Mouse (Mus musculus): ENCODE measurements at regions not wholly inside any gene's neighbourhood (a gene's known extent, or its start where the extent isn't known, plus 50 kb on each side); places are given as distances from the start of the nearest gene placed in this dataset.

- Histone ChIP-seq H3K9ac (no peak overlapping the region), H3K27me3 (no peaks in the 10 kb centered on the region), H3K9me3 (replicated peaks) (no peaks in the 10 kb centered on the region), H3K27ac (no peak overlapping the region), H3K4me1 (peaks cover 5% of the 10 kb centered on the region; the same call in 1 of the 2 replicates), H3K4me3 (no peak overlapping the region), H3K4me2 (no peak overlapping the region), H3K36me3 (ENCODE audit: poor library complexity, severe bottlenecking) (no peaks in the 10 kb centered on the region)
- WGBS, result 93% methylated on average over 6 of the region's 6 CpGs
- no peak for ATAC-seq
Observed at GRCm38 (mm10) chr13:60425556-60425955, 176.2 kb upstream of the Dapk1 start.

- H3K4me3 ChIP-seq, result no peak overlapping the region
- no peak overlapping the region for H3K27ac ChIP-seq
- no peak for ATAC-seq
- H3K4me1 ChIP-seq, result peaks cover 5% of the 10 kb centered on the region; the same call in 1 of the 2 replicates
- WGBS, result 91% methylated on average over 12 of the region's 12 CpGs
- H3K36me3 ChIP-seq (ENCODE audit: poor library complexity, severe bottlenecking), result no peaks in the 10 kb centered on the region
- no peak overlapping the region for H3K4me2 ChIP-seq
- H3K27me3 ChIP-seq, result no peaks in the 10 kb centered on the region
- H3K9me3 ChIP-seq (replicated peaks), result no peaks in the 10 kb centered on the region
- no peak overlapping the region for H3K9ac ChIP-seq
Observed at GRCm38 (mm10) chr13:60426192-60426840, 175.4 kb upstream of the Dapk1 start.

- Histone ChIP-seq H3K27me3 (no peaks in the 10 kb centered on the region), H3K27ac (no peak overlapping the region), H3K36me3 (ENCODE audit: poor library complexity, severe bottlenecking) (no peaks in the 10 kb centered on the region), H3K9ac (no peak overlapping the region), H3K4me1 (peaks cover 5% of the 10 kb centered on the region; the same call in 1 of the 2 replicates), H3K4me3 (no peak overlapping the region), H3K9me3 (replicated peaks) (no peaks in the 10 kb centered on the region), H3K4me2 (no peak overlapping the region)
- no peak for ATAC-seq
- WGBS, result 50% methylated on average over 7 of the region's 7 CpGs
Observed at GRCm38 (mm10) chr13:60427077-60427476, 174.7 kb upstream of the Dapk1 start.

- Histone ChIP-seq H3K27me3 (no peaks in the 10 kb centered on the region), H3K4me3 (no peak overlapping the region), H3K36me3 (ENCODE audit: poor library complexity, severe bottlenecking) (no peaks in the 10 kb centered on the region), H3K9ac (no peak overlapping the region), H3K4me1 (peaks cover 5% of the 10 kb centered on the region; the same call in 1 of the 2 replicates), H3K9me3 (replicated peaks) (no peaks in the 10 kb centered on the region; the same call in 1 of the 2 replicates), H3K27ac (no peak overlapping the region), H3K4me2 (peak overlapping the region; percentile 11; the same call in 1 of the 2 replicates)
- no peak for ATAC-seq
- whole genome bisulfite sequencing, result 29% methylated on average over 12 of the region's 12 CpGs
Observed at GRCm38 (mm10) chr13:60427755-60428385, 173.9 kb upstream of the Dapk1 start.

- Histone ChIP-seq H3K9me3 (replicated peaks) (no peaks in the 10 kb centered on the region; the same call in 1 of the 2 replicates), H3K27ac (no peak overlapping the region), H3K9ac (no peak overlapping the region), H3K4me3 (no peak overlapping the region), H3K4me1 (peaks cover 5% of the 10 kb centered on the region; the same call in 1 of the 2 replicates), H3K4me2 (no peak overlapping the region), H3K27me3 (no peaks in the 10 kb centered on the region), H3K36me3 (ENCODE audit: poor library complexity, severe bottlenecking) (no peaks in the 10 kb centered on the region)
- ATAC-seq, result no peak
- 73% methylated on average over 3 of the region's 3 CpGs for WGBS
Observed at GRCm38 (mm10) chr13:60429148-60429547, 172.6 kb upstream of the Dapk1 start.

GRCm38 (mm10) chr13:60431412-60431811, 170.3 kb upstream of the Dapk1 start:
- peaks cover 5% of the 10 kb centered on the region; the same call in 1 of the 2 replicates for H3K4me1 ChIP-seq
- H3K4me3 ChIP-seq, result no peak overlapping the region
- H3K27me3 ChIP-seq, result no peaks in the 10 kb centered on the region
- WGBS, result 93% methylated on average over 8 of the region's 8 CpGs
- H3K36me3 ChIP-seq (ENCODE audit: poor library complexity, severe bottlenecking), result no peaks in the 10 kb centered on the region
- H3K9me3 ChIP-seq (replicated peaks), result no peaks in the 10 kb centered on the region; the same call in 1 of the 2 replicates
- no peak overlapping the region for H3K27ac ChIP-seq
- no peak overlapping the region for H3K4me2 ChIP-seq
- H3K9ac ChIP-seq, result no peak overlapping the region
- no peak for ATAC-seq

- Histone ChIP-seq H3K4me1 (no peaks in the 10 kb centered on the region), H3K27me3 (no peaks in the 10 kb centered on the region), H3K4me3 (no peak overlapping the region), H3K9me3 (replicated peaks) (no peaks in the 10 kb centered on the region; the same call in 1 of the 2 replicates), H3K9ac (no peak overlapping the region), H3K27ac (no peak overlapping the region), H3K36me3 (ENCODE audit: poor library complexity, severe bottlenecking) (no peaks in the 10 kb centered on the region), H3K4me2 (no peak overlapping the region)
- ATAC-seq, result no peak
- WGBS, result 69% methylated on average over 11 of the region's 11 CpGs
Observed at GRCm38 (mm10) chr13:60434221-60435210, 167.2 kb upstream of the Dapk1 start.

GRCm38 (mm10) chr13:60435333-60435732, 166.4 kb upstream of the Dapk1 start:
- Histone ChIP-seq H3K27me3 (no peaks in the 10 kb centered on the region), H3K36me3 (ENCODE audit: poor library complexity, severe bottlenecking) (no peaks in the 10 kb centered on the region), H3K4me3 (no peak overlapping the region), H3K9ac (no peak overlapping the region), H3K27ac (no peak overlapping the region), H3K4me2 (no peak overlapping the region), H3K4me1 (no peaks in the 10 kb centered on the region), H3K9me3 (replicated peaks) (no peaks in the 10 kb centered on the region; the same call in 1 of the 2 replicates)
- 81% methylated on average over 5 of the region's 5 CpGs for WGBS
- no peak for ATAC-seq

- Histone ChIP-seq H3K27ac (no peak overlapping the region), H3K4me3 (no peak overlapping the region), H3K9ac (no peak overlapping the region), H3K27me3 (no peaks in the 10 kb centered on the region), H3K36me3 (ENCODE audit: poor library complexity, severe bottlenecking) (no peaks in the 10 kb centered on the region), H3K4me2 (no peak overlapping the region), H3K4me1 (no peaks in the 10 kb centered on the region), H3K9me3 (replicated peaks) (no peaks in the 10 kb centered on the region)
- 94% methylated on average over 2 of the region's 2 CpGs for WGBS
- no peak for ATAC-seq
Observed at GRCm38 (mm10) chr13:60438177-60438576, 163.6 kb upstream of the Dapk1 start.

GRCm38 (mm10) chr13:60440586-60440985, 161.2 kb upstream of the Dapk1 start:
- ATAC-seq, result no peak
- Histone ChIP-seq H3K9me3 (replicated peaks) (no peaks in the 10 kb centered on the region), H3K4me2 (no peak overlapping the region), H3K4me3 (no peak overlapping the region), H3K4me1 (no peaks in the 10 kb centered on the region), H3K36me3 (ENCODE audit: poor library complexity, severe bottlenecking) (no peaks in the 10 kb centered on the region), H3K27ac (no peak overlapping the region), H3K27me3 (no peaks in the 10 kb centered on the region), H3K9ac (no peak overlapping the region)
- WGBS, result 53% methylated on average over 3 of the region's 3 CpGs

- H3K36me3 ChIP-seq (ENCODE audit: poor library complexity, severe bottlenecking), result no peaks in the 10 kb centered on the region
- H3K27ac ChIP-seq, result no peak overlapping the region
- no peaks in the 10 kb centered on the region for H3K4me1 ChIP-seq
- H3K4me2 ChIP-seq, result no peak overlapping the region
- H3K9ac ChIP-seq, result no peak overlapping the region
- H3K27me3 ChIP-seq, result no peaks in the 10 kb centered on the region
- 92% methylated on average over 5 of the region's 5 CpGs for WGBS
- ATAC-seq, result no peak
- no peak overlapping the region for H3K4me3 ChIP-seq
- H3K9me3 ChIP-seq (replicated peaks), result no peaks in the 10 kb centered on the region
Observed at GRCm38 (mm10) chr13:60445164-60445563, 156.6 kb upstream of the Dapk1 start.

GRCm38 (mm10) chr13:60446926-60447325, 154.8 kb upstream of the Dapk1 start:
- H3K9me3 ChIP-seq (replicated peaks), result no peaks in the 10 kb centered on the region
- no peak overlapping the region for H3K9ac ChIP-seq
- no peak overlapping the region for H3K4me2 ChIP-seq
- no peak overlapping the region for H3K27ac ChIP-seq
- no peaks in the 10 kb centered on the region for H3K36me3 ChIP-seq (ENCODE audit: poor library complexity, severe bottlenecking)
- WGBS, result 61% methylated on average over 5 of the region's 5 CpGs
- ATAC-seq, result no peak
- no peaks in the 10 kb centered on the region for H3K4me1 ChIP-seq
- H3K4me3 ChIP-seq, result no peak overlapping the region
- H3K27me3 ChIP-seq, result no peaks in the 10 kb centered on the region
